Mouse (Mus musculus) lung, adult 2 months (tissue): ENCODE measurements around the gene Tex29.

ENCODE experiments used
- CTCF ChIP-seq: fragments of 200-500 bp; IDR thresholded peaks from 2 replicates; pipeline ENCODE4 v1.5.1; 2011; ENCODE audit warnings: mild to moderate bottlenecking, low read length, control low read depth; ENCODE audit not compliant: insufficient read depth
- POLR2A ChIP-seq: fragments of 200-500 bp; IDR thresholded peaks from 2 replicates; pipeline ENCODE4 v1.6.1; 2011; ENCODE audit warnings: low read depth, mild to moderate bottlenecking, control low read depth, low read length, borderline replicate concordance; ENCODE audit errors: extremely low read depth

- TF ChIP-seq CTCF, result no peak
- no peak for TF ChIP-seq POLR2A
Measured at GRCm38 (mm10) chr8:11801571-11801970, 38.7 kb upstream of the Tex29 start.
